Mouse (Mus musculus) gastrocnemius, postnatal 25 days (tissue): ENCODE results near the gene Ifna1. TPM values are rescaled to one million over a fixed set of nuclear protein-coding genes. Genes with fewer than 3 reads are reported as not detected.
"Not testable (repeated sequence)": the region's sequence is repeated elsewhere in the genome, so short reads cannot be mapped to it uniquely, and the experiment has no call there.

Experiments
- DNase-seq: peaks from one replicate; pipeline ENCODE4 v3.0.0; 2022
- long read RNA-seq, 2 experiments: library from polyadenylated mRNA; stranded (forward); transcript quantifications; one replicate each; pipeline ENCODE4 v2.0.0; 2021
- total RNA-seq, 2 experiments: library from RNA; stranded (reverse); gene quantifications; 1 replicate in 1 of 2; 2 replicates in 1 of 2; pipeline ENCODE4 v1.2.3; 2021

Gene Ifna1
- not detected for total RNA-seq
- long read RNA-seq, experiment 1: 0 reads
- long read RNA-seq, experiment 2: 0 reads

DNA sequence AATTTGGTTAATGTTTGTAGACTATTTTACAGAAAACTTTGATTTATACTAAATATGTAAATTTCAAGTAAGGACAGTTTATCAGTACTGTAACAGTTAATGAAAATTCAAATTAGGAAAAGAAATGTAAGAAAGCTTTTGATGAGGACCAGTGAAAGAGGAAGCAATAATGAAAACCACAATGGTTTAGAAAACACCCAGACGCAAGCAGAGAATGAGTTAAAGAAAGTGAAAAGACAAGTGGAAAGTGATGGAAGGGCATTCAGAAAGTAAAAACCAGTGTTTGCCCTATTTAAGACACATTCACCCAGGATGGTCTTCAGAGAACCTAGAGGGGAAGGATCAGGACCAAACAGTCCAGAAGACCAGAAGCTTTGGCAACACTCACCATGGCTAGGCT is at the start of gene Ifna1:
Gene Ifna1 (plus strand): TSS at position 390 of the 400 bp plus-strand sequence.
- DNase-seq: no peak

DNA sequence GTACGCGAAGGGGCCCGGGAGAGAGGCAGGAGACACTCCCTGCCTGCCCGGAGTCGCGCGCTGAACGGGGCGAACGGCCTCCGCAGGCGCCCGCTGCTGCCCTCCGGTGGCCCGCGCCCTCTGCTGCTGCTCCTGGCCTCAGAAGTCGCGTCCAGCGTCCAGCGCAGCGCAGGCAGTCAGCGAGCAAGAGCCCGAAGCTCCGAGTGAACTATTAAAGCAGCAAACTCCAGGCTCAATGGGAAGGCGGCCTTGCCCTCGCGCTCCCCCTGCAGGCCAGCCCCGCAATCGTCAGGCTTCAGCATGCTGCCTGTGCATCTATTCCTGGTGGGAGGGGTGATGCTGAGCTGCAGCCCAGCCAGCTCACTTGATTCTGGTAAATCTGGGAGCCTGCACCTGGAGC is 46.9 kb upstream of the Ifna1 start, which contains the start of gene Gm13287:
Gene Gm13287 (plus strand): TSS at position 301 of the 400 bp plus-strand sequence.
- not testable (repeated sequence) for DNase-seq

DNA sequence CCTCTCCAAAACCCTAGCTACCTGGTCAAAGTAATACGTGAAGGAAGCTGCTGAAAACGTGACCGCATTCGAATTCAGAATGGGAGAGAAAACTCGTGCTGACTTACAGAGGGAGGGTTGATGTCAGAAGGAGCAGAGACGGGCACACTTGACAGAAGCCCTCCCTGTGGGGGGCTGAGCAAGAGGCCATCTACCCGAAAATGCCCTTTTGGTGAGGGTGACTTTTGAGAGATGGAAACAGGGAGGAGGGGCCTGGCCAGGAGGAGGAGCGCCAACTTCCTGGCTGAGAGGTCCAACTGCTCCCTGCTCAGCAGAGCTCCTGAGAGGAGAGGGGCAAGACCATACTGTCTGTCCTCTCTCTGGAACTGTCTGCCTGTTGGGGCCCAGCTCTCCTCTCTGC is 44.7 kb upstream of the Ifna1 start, which contains the start of gene Gm13288:
Gene Gm13288 (plus strand): TSS at position 301 of the 400 bp plus-strand sequence.
- not testable (repeated sequence) for DNase-seq

DNA sequence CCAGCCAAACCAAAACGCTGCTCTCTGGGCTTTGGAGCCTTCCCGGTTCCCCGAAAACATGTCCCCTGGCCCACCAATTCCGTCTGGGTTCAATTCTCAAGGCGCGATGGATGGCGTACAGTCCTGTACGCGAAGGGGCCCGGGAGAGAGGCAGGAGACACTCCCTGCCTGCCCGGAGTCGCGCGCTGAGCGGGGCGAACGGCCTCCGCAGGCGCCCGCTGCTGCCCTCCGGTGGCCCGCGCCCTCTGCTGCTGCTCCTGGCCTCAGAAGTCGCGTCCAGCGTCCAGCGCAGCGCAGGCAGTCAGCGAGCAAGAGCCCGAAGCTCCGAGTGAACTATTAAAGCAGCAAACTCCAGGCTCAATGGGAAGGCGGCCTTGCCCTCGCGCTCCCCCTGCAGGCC is 44.1 kb upstream of the Ifna1 start:
- DNase-seq: peak; percentile 9

DNA sequence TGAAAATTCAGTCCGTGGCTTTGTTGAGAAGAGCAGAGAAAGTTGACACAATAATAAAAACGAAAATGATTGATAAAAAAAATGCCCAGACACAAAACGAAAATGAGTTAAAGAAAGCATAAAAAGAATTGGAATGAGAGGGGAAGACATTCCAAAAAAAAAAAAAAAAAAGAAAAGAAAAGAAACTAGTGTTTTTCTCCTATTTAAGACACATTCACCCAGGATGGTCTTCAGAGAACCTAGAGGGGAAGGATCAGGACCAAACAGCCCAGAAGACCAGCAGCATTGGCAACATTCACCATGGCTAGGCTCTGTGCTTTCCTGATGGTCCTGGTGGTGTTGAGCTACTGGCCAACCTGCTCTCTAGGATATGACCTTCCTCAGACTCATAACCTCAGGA is 34.0 kb upstream of the Ifna1 start, which contains the start of gene Ifna7:
Gene Ifna7 (plus strand): TSS at position 301 of the 400 bp plus-strand sequence.
- DNase-seq: no peak

DNA sequence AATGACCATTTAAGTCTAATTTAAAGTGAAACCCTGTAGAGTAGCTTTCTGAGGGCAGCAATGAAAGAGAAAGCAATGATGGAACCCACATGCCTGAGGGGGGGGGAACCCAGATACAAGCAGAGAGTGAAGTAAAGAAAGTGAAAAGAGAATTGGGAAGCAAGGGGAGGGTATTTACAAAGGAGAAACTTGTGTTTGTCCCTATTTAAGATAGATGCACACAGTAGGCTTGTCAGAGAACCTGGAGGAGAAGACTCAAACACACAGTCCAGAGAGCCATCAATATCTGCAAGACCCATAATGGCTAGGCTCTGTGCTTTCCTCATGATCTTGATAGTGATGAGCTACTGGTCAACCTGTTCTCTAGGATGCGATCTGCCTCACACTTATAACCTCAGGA is 30.2 kb upstream of the Ifna1 start, which contains the start of gene Ifna11:
Gene Ifna11 (plus strand): TSS at position 301 of the 400 bp plus-strand sequence.
- DNase-seq: no peak

DNA sequence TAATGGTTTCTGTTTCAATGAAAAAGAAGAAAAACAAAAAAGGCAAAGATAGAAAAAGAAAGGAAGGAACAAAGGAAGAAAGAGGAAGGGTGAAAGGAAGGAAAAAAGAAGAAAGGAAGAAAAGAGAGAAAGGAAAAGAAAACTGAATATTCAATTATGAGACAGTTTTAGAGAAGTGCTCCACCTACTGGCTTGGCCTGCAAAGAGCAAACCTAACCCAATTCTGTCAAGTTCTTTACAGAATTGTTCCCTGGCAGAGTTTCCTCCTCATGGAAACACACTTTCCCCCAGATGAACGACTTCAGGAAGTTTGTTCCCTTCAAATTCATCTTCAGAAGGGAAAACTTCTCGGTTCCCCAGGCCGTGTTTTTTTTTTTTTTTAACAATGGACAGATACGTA is 26.9 kb upstream of the Ifna1 start:
- no peak for DNase-seq

DNA sequence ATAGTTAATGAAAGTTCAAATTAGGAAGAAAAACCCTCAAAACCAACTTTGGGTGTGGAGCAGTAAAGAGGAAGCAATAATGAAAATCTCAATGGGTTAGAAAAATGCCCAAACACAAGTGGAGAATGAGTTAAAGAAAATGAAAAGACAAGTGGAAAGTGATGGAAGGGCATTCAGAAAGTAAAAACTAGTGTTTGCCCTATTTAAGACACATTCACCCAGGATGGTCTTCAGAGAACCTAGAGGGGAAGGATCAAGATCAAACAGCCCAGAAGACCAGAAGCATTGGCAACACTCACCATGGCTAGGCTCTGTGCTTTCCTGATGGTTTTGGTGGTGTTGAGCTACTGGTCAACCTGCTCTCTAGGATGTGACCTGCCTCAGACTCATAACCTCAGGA is 22.8 kb upstream of the Ifna1 start, which contains the start of gene Ifna6:
Gene Ifna6 (plus strand): TSS at position 301 of the 400 bp plus-strand sequence.
- not testable (repeated sequence) for DNase-seq

DNA sequence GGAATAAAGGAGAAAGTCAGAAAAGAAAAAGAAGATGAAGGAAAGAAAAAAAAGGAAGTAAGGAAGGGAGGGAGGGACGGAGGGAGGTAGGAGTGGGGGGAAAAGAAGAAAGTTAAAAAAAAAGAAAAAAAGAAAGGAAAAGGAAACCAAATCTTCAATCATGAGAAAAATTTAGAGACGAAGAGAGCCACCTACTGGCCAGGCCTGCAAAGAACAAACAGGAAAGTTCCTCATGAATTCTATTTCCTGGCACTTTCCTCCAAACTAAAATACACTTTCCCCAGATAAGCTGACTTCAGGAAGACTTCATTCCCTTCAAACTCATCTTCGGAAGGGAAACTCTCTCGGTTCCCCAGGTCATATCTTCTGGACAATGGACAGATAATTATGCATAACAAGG is 19.4 kb upstream of the Ifna1 start:
- no peak for DNase-seq

DNA sequence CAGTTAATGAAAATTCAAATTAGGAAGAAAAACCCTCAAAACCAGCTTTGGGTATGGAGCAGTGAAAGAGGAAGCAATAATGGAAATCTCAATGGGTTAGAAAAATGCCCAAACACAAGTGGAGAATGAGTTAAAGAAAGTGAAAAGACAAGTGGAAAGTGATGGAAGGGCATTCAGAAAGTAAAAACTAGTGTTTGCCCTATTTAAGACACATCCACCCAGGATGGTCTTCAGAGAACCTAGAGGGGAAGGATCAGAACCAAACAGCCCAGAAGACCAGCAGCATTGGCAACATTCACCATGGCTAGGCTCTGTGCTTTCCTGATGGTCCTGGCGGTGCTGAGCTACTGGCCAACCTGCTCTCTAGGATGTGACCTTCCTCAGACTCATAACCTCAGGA is 14.7 kb upstream of the Ifna1 start, which contains the start of gene Ifna5:
Gene Ifna5 (plus strand): TSS at position 301 of the 400 bp plus-strand sequence.
- not testable (repeated sequence) for DNase-seq

DNA sequence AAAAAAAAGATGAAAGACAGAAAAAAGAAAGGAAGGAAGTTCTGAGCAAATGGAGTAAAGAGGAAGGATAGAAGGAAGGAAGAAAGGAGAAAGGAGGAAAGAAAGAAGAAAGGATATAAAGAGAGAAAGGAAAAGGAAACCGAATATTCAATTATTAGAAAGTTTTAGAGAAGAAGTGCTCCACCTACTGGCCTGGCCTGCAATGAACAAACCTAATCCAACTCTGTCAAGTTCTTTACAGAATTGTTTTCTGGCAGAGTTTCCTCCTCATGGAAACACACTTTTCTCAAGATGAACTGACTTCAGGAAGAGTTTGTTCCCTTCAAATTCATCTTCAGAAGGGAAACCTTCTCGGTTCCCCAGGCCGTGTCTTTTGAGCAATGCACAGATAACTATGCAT is 11.1 kb upstream of the Ifna1 start:
- DNase-seq: no peak

DNA sequence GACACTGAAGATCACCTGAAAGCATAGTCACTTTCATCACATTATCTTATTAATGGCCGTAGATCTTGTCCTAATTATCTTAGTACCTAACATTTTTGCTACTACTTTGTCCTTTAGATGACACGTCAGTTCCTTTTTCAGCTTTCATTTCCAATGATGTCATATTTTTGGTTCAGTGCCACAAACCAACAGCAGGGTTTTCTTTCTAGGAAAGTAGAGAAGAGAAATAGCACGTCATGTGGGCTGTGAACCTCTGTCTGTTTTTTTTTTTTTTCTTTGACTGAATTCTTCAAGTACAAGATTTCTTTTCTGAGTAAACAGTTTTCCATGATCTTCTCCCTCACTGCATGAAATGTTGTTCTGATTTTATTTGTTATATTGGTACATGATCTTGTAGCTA is 9.8 kb upstream of the Ifna1 start:
- no peak for DNase-seq

DNA sequence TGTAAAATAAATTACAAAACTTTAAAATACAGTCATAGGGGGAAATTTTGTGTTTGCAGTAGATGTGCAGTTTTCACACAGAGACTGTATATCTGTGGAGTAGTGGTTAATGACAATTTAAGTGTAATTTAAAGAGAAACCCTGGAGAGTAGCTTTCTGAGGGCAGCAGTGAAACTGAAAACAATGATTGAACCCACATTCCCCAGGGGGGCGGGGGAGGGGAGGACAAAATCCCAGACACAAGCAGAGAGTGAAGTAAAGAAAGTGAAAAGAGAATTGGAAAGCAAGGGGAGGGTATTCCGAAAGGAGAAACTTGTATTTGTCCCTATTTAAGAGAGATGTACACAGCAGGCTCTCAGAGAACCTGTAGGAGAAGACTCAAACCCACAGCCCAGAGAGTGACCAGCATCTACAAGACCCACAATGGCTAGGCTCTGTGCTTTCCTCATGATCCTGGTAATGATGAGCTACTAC is 8.4 kb upstream of the Ifna1 start, which contains the start of gene Ifna4:
Gene Ifna4 (plus strand): TSS at position 424 of the 474 bp plus-strand sequence.
- no peak for DNase-seq

DNA sequence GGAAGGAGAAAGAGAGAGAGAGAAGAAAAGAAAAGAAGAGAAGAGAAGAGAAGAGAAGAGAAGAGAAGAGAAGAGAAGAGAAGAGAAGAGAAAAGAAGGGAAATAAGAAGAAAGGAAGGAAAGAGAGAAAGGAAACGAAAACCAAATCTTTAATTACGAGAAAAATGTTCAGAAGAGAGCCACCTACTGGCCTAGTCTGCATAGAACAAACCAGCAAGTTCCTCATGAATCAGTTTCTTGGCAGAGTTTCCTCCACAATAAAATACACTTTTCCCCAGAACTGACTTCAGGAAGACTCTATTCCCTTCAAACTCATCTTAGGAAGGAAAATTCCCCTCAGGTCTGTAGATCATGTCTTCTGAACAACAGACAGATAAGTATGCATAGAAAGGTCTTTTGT is 4.6 kb upstream of the Ifna1 start:
- no peak for DNase-seq

DNA sequence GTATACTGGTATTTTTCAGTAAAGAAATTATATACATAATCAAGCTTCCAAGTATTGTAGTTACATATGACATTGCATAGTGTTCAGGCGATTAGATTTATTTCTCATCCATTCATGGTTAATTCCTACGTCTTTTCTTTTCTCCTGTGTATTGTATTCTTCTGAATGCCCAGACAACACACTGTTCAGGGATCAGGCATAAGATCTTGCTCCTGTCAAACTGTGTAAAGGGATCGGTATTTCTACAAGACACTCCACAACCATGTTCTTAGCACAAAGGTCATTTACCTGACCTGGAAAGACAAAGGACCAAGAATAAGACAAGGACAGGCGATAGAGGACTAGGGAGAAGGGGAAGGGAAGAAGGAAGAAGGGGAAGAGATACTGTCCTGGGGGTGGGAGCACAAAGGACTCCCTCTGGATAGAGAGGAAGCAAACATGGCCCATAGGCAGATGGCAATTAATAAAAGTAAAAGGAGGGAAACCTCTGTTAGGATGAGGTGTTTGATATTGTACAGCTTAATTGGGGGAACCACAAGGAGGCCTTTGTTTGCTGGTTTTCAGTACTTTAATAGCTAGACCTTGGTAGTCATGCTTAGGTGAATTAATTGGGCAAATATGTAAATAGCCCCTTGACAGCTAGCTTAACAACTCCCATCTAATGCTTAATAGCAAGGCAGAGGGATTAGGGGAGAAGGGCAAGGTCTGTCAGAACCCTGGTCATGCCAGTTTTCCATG is 1.3 kb downstream of the Ifna1 start:
- DNase-seq: no peak

DNA sequence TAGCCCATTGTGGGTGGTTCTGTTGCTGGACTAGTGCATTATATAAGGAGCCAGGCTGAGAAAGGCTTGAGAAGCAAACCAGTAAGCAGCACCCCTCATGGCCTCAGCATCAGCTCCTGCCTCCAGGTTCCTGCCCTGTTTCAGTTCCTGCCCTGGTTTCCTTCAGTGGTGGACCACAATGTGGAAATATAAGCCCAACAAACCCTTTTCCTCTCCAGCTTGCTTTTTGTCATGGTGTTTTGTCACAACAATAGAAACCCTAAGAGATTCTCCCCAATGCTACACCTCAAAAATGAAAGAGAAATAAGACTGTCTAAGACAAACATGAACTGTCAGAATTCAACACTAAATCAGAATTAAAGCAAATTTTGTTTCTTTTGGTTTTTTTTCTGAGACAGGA is 9.3 kb downstream of the Ifna1 start:
- DNase-seq: no peak

DNA sequence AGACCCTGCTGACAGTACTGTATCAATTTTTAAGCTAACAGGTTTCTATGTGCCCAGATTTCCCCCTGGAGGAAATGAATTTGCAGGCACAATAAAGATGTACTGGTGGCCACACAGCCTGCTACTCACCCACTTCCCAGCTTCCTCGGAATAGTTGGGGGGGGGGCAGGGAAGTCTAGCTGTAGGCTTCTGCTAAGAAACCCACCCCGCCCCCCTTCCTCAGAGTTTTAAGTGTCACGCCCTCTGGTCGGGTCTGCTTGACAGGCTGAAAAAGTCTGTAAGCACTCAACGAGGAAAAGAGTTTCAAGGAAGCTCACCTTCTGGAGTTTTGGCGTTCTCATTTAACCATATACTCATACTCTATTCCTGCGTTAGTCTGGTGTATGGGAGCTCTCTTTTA is 13.4 kb downstream of the Ifna1 start:
- no peak for DNase-seq

DNA sequence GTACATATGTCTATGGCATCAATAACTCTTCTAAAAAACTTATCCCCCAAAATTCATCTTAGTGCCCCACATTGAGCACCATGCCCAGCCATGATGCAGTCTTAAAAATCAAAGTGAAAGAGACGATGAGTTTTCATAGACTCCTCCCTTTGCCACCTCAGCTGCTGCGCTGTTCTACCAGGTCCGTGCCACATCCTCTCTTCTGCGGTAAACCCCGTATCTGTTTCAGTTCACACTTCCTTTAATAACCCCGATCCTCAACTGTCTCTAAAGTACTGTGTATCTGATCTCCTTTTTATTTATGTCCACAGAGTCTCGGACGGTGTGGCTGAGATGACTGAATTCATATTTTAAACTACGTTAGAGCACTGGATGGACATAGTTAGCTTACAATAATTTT is 14.7 kb downstream of the Ifna1 start:
- no peak for DNase-seq

DNA sequence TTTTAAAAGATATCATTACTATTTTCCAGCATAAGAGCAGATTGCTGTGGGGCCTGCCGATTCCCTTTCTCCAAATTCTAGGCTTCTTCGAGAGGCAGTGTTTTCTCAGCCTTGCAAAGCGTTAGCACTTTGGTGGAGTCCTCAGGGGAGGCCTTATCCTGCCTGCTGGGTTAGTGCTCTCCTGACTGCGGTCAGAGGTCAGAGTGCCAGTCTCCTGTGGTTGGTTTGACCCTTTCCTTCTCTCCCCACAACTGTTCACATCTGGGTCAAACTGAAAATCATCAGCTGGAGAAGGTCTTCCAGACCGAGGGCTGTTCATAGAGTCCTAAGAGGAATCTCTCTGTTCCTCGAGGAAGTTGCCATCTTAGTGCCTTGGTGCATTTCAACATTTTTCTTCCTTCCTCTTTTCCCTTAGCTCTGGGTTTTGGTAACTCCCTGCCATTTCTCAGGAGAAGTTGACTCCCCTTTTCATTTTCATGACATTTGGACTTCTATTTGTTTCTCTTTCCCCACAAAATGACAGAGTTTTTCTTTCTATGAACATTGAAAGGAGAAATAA is 15.2 kb downstream of the Ifna1 start:
- no peak for DNase-seq

DNA sequence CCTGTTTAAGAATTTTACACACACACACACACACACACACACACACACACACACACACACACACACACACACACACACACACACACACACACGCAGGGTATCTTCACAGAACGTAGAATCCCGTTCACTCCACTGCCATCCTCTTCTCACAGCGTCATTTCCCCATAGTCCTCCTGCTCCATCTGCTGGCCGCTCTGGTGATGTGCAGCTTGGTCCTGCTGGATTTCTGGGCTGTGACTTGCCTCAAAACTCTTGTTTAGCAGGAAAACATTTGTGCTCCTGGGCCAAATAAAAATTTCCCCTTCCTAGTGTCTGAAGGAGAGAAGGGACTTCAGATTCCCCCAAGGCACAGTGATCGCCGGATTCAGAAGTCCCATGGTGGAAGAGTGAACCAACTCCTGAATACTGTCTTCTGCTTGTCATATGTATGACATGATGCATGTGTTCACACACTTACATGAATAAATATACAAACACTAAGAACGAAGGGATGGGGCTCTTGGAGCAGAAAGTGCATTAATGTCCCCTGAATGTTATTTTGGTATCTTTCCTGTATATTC is 17.6 kb downstream of the Ifna1 start:
- DNase-seq: peak; percentile 32

DNA sequence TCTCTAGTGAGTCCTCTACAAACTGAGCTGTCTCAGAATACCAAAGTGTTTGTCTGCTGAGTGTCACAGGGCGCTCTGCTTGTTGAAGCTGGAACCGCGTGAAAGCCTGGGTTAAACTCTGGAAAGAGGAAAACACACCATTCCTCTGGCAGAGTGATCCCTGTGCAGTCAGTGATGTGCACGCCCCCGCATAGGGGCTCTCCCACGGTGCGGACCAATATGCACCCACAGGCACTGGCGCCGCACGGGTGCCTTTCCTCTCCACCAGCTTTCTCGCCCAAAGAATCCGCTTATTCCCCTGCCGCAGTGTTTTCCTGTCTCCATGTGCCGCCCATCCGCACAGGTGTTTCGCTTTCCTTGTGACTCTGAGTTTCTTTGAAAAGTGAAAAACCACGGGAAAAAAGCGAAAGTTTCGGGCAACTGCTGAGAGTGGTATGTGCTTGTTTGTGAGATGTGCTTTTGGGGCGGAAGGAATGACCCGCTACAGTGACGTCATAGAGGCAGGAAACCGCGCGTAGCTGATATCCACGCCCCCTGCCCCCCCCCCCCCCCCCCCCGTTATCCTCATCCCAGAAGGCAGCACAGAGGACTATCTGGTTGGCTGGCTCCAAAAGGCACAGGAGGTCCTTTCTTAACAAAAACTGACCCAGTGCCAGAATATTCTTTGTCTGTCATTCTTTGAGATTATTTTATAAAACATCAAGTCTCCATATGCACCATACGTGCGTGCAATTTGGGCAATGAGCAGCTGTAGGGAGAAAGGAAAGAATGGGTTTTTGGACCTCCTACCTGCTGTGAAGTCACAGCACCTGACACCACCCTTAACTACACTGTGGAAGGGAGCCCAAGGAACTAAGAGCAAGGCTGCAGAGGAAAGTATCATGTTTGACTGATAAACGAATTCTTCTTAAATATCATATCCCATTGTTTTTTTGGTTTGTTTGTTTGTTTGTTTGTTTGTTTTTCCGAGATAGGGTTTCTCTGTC is 18.3 kb downstream of the Ifna1 start:
- no peak for DNase-seq

DNA sequence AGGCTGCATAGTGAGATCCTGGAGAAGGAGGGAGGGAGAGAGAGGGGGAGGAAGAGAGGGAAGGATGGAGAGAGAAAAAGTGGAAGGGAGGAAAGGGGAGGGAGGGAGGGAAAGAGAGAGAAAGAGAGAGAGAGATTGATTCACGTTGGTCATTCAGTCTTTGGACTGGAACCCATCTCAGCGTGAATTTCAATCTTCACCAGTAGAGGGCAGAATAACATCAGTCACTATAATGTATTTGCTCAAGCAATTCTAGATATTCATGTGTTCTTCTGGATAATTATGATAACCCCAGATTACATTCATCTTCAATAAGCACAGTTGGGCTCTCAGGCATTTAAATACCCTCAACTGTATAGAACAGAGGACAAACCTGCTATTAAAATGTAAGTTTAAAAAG is 22.8 kb downstream of the Ifna1 start:
- DNase-seq: no peak
